Mouse (Mus musculus) CH12.LX (cell line): ENCODE measurements around the gene Harbi1. TPM values are rescaled to one million over a fixed set of nuclear protein-coding genes. Genes with fewer than 3 reads are reported as not detected.

Experiments
- DNase-seq: peaks from one replicate; pipeline ENCODE4 v3.0.0-alpha.2; 2013; ENCODE audit errors: extremely low read depth
- H3K27ac ChIP-seq: 2 replicates; pipeline ENCODE4 v1.5.1; 2012; ENCODE audit warnings: low read depth, mild to moderate bottlenecking, control low read depth, moderate library complexity; ENCODE audit not compliant: insufficient read depth
- H3K27me3 ChIP-seq: replicated peaks from 2 replicates; pipeline ENCODE3; 2012; ENCODE audit warnings: inconsistent platforms
- H3K36me3 ChIP-seq, 2 experiments: replicated peaks in 1 of 2; 2 replicates each; pipeline versions ENCODE3 to v1.6.1; 2012; ENCODE audit warnings: inconsistent platforms in 1 of 2, low read length in 1 of 2, mild to moderate bottlenecking in 1 of 2, mixed read lengths in 1 of 2, moderate library complexity in 1 of 2; ENCODE audit not compliant: control insufficient read depth in 1 of 2, insufficient read depth in 1 of 2
- H3K4me1 ChIP-seq, 2 experiments: 2 replicates each; pipeline ENCODE4 v1.6.1; 2012; ENCODE audit warnings: inconsistent platforms in 1 of 2, moderate library complexity in 1 of 2; ENCODE audit not compliant: insufficient read depth in 2 of 2, control insufficient read depth in 1 of 2
- H3K4me2 ChIP-seq: 2 replicates; pipeline ENCODE4 v1.6.1; 2012; ENCODE audit warnings: low read depth, mild to moderate bottlenecking, control low read depth; ENCODE audit not compliant: poor library complexity, insufficient read depth, severe bottlenecking
- H3K4me3 ChIP-seq, 3 experiments: fragments of 150-350 bp in 1 of 3; sonication (generic) in 1 of 3; replicated peaks in 1 of 3; 2 replicates each; pipeline versions ENCODE3 to v1.5.1; 2011 to 2012; ENCODE audit warnings: low read depth in 2 of 3, low read length in 2 of 3, mild to moderate bottlenecking in 2 of 3, moderate library complexity in 2 of 3, control low read depth in 1 of 3, improper control_type of control experiment in 1 of 3, inconsistent platforms in 1 of 3, mixed read lengths in 1 of 3; ENCODE audit not compliant: poor library complexity in 1 of 3
- H3K79me2 ChIP-seq: replicated peaks from 2 replicates; pipeline ENCODE4 v1.6.1; 2012; ENCODE audit warnings: mild to moderate bottlenecking, moderate library complexity; ENCODE audit not compliant: control insufficient read depth, poor library complexity, insufficient read depth, severe bottlenecking; ENCODE audit errors: extremely low read depth
- H3K9ac ChIP-seq: 2 replicates; pipeline ENCODE4 v1.6.1; 2012; ENCODE audit warnings: low read depth, mild to moderate bottlenecking, control low read depth, moderate library complexity; ENCODE audit not compliant: insufficient read depth
- H3K9me3 ChIP-seq: replicated peaks from 2 replicates; pipeline ENCODE3; 2012; ENCODE audit warnings: low read length, inconsistent platforms, mixed read lengths
- GABPA ChIP-seq: IDR thresholded peaks from 2 replicates; pipeline ENCODE4 v1.6.1; 2012; ENCODE audit warnings: low read depth, low read length, improper control_type of control experiment, inconsistent platforms; ENCODE audit not compliant: insufficient replicate concordance
- HCFC1 ChIP-seq: IDR thresholded peaks from 2 replicates; pipeline ENCODE4 v1.6.1; 2012; ENCODE audit warnings: low read depth, mild to moderate bottlenecking, inconsistent platforms, low read length, improper control_type of control experiment
- JUN ChIP-seq: IDR thresholded peaks from 2 replicates; pipeline ENCODE4 v1.6.1; 2011; ENCODE audit warnings: low read depth, mild to moderate bottlenecking, low read length, improper control_type of control experiment, moderate library complexity; ENCODE audit not compliant: insufficient read depth
- NELFE ChIP-seq: IDR thresholded peaks from 2 replicates; pipeline ENCODE4 v1.6.1; 2011; ENCODE audit warnings: low read depth, low read length, improper control_type of control experiment
- NRF1 ChIP-seq: IDR thresholded peaks from 2 replicates; pipeline ENCODE4 v1.6.1; 2014; ENCODE audit warnings: low read depth, mild to moderate bottlenecking, inconsistent platforms, low read length, improper control_type of control experiment, moderate library complexity
- POLR2A ChIP-seq: IDR thresholded peaks from 2 replicates; pipeline ENCODE4 v1.6.1; 2011; ENCODE audit warnings: low read depth, mild to moderate bottlenecking, improper control_type of control experiment, low read length
- POLR2AphosphoS2 ChIP-seq: IDR thresholded peaks from 2 replicates; pipeline ENCODE4 v1.6.1; 2011; ENCODE audit warnings: low read depth, low read length, improper control_type of control experiment
- RAD21 ChIP-seq: IDR thresholded peaks from 2 replicates; pipeline ENCODE4 v1.6.1; 2011; ENCODE audit warnings: low read depth, mild to moderate bottlenecking, low read length, improper control_type of control experiment, moderate library complexity
- RCOR1 ChIP-seq: conservative IDR thresholded peaks from 2 replicates; pipeline ENCODE4 v1.6.1; 2012; ENCODE audit warnings: low read depth, mild to moderate bottlenecking, inconsistent platforms, low read length, improper control_type of control experiment
- TBP ChIP-seq: conservative IDR thresholded peaks from 2 replicates; pipeline ENCODE4 v1.6.1; 2011; ENCODE audit warnings: low read depth, low read length, improper control_type of control experiment
- TCF12 ChIP-seq: IDR thresholded peaks from 2 replicates; pipeline ENCODE4 v1.6.1; 2014; ENCODE audit warnings: low read depth, mild to moderate bottlenecking, inconsistent platforms, low read length, improper control_type of control experiment
- USF2 ChIP-seq: conservative IDR thresholded peaks from 2 replicates; pipeline ENCODE4 v1.6.1; 2011; ENCODE audit warnings: low read depth, low read length, improper control_type of control experiment
- ZMIZ1 ChIP-seq: IDR thresholded peaks from 2 replicates; pipeline ENCODE4 v1.6.1; 2012; ENCODE audit warnings: low read depth, mild to moderate bottlenecking, inconsistent platforms, low read length, improper control_type of control experiment
- dilution Hi-C: fragments of 300-500 bp; cut with MboI; formaldehyde crosslinking; loops from 2 replicates; pipeline ENCODE4 v1.14.3; 2020; ENCODE audit warnings: low sequenced_read_pairs; ENCODE audit not compliant: extremely low pct_unique_long_range_greater_than_20kb, extremely low pct_ligation_motif_present
- in situ Hi-C: fragments of 300-500 bp; cut with MboI; formaldehyde crosslinking; loops from 3 replicates; pipeline ENCODE4 v1.14.3; 2019; ENCODE audit warnings: low sequenced_read_pairs, low pct_ligation_motif_present, low pct_unique_long_range_greater_than_20kb, mixed read lengths
- polyA plus RNA-seq: library from polyadenylated mRNA; unstranded; fragments of >175 nt; gene quantifications from 2 replicates; pipeline ENCODE4 v1.2.1, GENCODE M21; 2012; ENCODE audit warnings: low read depth; ENCODE audit not compliant: insufficient read length
- total RNA-seq, 2 experiments: library from RNA; depleted of rRNA; stranded (reverse); fragments of 300-350 nt in 1 of 2; fragments of >200 nt in 1 of 2; gene quantifications; 2 replicates each; pipeline ENCODE4 v1.2.3; 2012 to 2014

The Harbi1 gene
- total and polyA plus RNA-seq, 3 experiments: 8.1 to 18.8 (median 13.3) TPM

DNA sequence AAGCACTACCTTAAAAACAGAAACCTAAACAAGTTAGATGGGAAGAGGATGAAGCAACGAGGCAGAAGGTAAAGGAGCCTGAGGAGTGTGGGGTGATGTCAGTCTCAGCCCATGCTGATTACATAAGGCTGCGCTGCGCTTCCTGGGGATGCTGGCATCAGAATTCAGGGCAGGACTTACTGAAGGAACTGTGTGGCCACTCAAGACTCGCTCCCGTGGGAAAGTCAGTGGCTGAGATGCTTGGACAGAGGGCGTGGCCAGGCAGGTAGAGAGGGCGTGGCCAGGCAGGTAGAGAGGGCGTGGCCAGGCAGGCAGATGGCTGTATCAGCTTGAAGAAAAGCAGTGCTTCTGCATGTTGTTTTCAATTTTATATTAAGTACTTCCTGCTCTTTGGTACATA, 26.7 kb upstream of the Harbi1 start:
- dilution Hi-C loops: no loop called here
- no peaks in the 10 kb centered on the region for H3K79me2 ChIP-seq
- H3K9me3 ChIP-seq: no peaks in the 10 kb centered on the region
- no peaks in the 10 kb centered on the region for H3K27me3 ChIP-seq
- H3K9ac ChIP-seq: no peak overlapping the region
- no peak overlapping the region for H3K4me2 ChIP-seq
- peaks cover 72 to 82% of the 10 kb centered on the region in 2 experiments for H3K36me3 ChIP-seq
- no peak for TF ChIP-seq NRF1
- no peak for TF ChIP-seq NELFE
- no peak for TF ChIP-seq GABPA
- TF ChIP-seq RCOR1: no peak
- no peak for TF ChIP-seq POLR2AphosphoS2
- no peak overlapping the region for H3K27ac ChIP-seq
- no peak for DNase-seq
- no peak overlapping the region for H3K4me3 ChIP-seq
- peaks cover 7 to 39% of the 10 kb centered on the region in 2 experiments for H3K4me1 ChIP-seq
- in situ Hi-C loops: no loop called here

DNA sequence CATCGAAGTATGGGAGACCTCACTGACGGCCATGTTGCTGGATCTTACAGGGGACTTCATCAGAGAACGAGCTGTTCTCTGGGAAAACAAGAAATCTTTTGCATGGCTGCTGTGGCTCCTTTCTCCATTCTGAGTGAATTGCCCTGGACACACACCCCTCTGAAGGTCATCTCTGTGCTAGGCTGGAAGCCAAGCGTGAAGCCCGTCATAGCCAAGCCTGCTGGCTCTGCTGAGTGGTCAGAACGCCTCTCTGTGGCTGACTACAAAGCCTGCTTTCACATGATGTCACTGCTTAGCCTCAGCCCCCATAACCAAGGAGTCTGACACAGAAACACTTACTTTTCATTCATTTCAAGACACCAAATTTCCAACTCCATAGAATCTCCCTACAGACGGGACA, 21.2 kb upstream of the Harbi1 start:
- Histone ChIP-seq H3K36me3 (peaks cover 43 to 61% of the 10 kb centered on the region in 2 experiments), H3K4me1 (peaks cover 7 to 33% of the 10 kb centered on the region in 2 experiments), H3K4me3 (no peak overlapping the region), H3K79me2 (no peaks in the 10 kb centered on the region), H3K9me3 (no peaks in the 10 kb centered on the region), H3K4me2 (no peak overlapping the region), H3K27ac (no peak overlapping the region), H3K27me3 (no peaks in the 10 kb centered on the region), H3K9ac (no peak overlapping the region)
- dilution Hi-C loops: no loop called here
- in situ Hi-C loops: no loop called here
- no peak for TF ChIP-seq HCFC1
- TF ChIP-seq JUN: no peak
- no peak for TF ChIP-seq RAD21
- no peak for TF ChIP-seq ZMIZ1
- no peak for TF ChIP-seq TCF12
- TF ChIP-seq TBP: no peak
- DNase-seq: no peak

DNA sequence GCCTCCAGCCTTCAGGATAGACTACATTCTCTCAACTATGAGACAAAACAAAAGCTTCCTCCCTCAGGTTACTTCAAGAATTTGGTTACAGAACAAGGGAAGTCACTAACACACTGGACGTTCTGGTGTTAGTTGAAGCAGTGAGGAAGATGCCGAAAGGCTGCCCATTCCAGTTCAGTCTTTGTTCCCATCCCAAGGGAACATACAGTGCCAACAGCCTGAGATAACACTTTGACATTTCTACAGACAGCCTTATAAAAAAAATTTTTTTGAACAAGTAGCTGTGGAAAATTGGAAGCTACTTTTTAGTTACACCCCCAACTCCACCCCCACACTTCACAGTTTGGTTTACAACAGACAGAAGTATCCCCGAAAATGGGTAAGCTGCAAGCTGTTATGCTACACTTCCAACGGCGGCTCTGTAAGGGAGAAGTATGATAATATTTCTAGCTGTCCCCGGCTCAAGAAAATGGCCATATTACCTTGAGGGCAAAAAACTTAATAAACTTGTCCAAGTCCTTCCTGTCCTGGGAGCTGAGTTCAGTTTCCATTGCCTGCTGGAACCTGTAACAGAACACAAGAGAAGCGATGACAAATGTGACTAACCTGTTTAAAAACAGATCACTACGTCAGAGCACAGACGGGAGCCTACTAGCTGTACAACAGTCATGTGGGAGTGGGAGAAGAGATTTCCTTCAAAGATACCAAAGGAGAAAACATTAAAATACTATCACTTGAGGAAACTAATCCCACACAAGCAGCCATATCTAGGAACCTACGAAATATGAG, 15.0 kb upstream of the Harbi1 start:
- in situ Hi-C loops (no loop called here), dilution Hi-C loops (no loop called here)
- TF ChIP-seq USF2: no peak
- no peak for TF ChIP-seq POLR2A
- DNase-seq: no peak
- Histone ChIP-seq H3K9ac (no peak overlapping the region), H3K4me1 (no peaks in the 10 kb centered on the region), H3K4me2 (no peak overlapping the region), H3K36me3 (peaks cover 9 to 32% of the 10 kb centered on the region in 2 experiments), H3K4me3 (no peak overlapping the region), H3K27ac (no peak overlapping the region), H3K9me3 (no peaks in the 10 kb centered on the region), H3K27me3 (no peaks in the 10 kb centered on the region), H3K79me2 (no peaks in the 10 kb centered on the region)
